Mouse (Mus musculus): ENCODE measurements around the gene Fen1. TPM values are rescaled to one million over a fixed set of nuclear protein-coding genes. Genes with fewer than 3 reads are reported as not detected.

Fen1 gene
- polyA plus RNA-seq, 1 experiment from 2014 or later, result 215 TPM

DNA sequence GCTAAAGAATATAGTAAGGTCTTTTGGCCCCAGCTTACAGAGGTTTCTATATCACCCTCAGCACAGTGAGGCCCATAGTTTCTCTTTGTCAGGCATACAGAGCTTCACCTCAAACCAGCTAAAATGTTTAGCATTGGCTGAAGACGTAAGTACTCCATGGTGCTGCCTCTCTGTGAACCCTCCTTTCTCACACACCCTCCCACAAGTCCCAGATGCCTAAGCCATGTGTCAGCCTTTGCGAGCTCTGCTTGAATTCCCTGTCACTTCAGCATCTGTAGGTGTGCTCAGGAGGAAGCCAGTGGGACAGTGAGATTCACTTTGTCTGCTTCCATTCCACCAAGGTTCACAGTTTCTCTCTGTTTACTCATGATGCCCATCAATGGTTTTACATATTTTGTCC lies 46.2 kb downstream of the Fen1 start:
- no peak overlapping the region for H3K27ac ChIP-seq (ENCODE audit: low read depth, low read length)
- H3K4me3 ChIP-seq (ENCODE audit: low read depth, low read length), result no peak overlapping the region
- H3K4me2 ChIP-seq, result no peak overlapping the region
- peak; percentile 25 for DNase-seq (ENCODE audit: low spot score)
- H3K9ac ChIP-seq (ENCODE audit: low read depth, low read length), result no peak overlapping the region
- no peak for ATAC-seq (replicated peaks; ENCODE audit: low FRiP score)
- peaks cover 5% of the 10 kb centered on the region for H3K9me3 ChIP-seq (ENCODE audit: control insufficient read depth, low read length)
- H3K4me1 ChIP-seq (replicated peaks; ENCODE audit: control insufficient read depth, insufficient read depth, low read length), result no peaks in the 10 kb centered on the region
- 81% methylated on average over 2 of the region's 2 CpGs for WGBS
- no peaks in the 10 kb centered on the region for H3K36me3 ChIP-seq (ENCODE audit: control insufficient read depth, insufficient read depth, low read length)
- H3K27me3 ChIP-seq (replicated peaks; ENCODE audit: control insufficient read depth, insufficient read depth, low read length), result no peaks in the 10 kb centered on the region

DNA sequence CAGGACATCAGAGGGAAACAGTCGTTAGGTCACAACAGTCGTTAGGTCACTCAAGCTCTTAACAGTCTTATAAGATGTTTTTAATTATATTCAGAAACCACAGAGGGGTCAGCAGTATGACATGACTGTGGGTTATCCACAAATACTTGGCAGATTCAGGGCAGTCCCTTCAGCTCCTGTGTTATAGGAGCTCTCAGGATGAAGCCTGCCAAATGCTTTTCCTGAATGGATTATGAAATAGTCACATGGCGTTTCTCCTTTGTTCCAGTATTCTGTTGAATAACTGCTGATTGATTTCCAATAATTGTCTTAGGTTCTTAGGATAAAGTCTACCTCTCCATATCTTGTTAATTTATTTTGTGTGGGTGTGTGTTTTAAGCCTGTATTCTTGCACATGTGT lies 54.8 kb downstream of the Fen1 start:
- Histone ChIP-seq H3K4me3 (ENCODE audit: low read depth, low read length) (no peak overlapping the region), H3K4me2 (no peak overlapping the region), H3K4me1 (replicated peaks; ENCODE audit: control insufficient read depth, insufficient read depth, low read length) (no peaks in the 10 kb centered on the region; the same call in 1 of the 2 replicates), H3K36me3 (ENCODE audit: control insufficient read depth, insufficient read depth, low read length) (no peaks in the 10 kb centered on the region), H3K9me3 (ENCODE audit: control insufficient read depth, low read length) (peaks cover 2% of the 10 kb centered on the region; the same call in 1 of the 2 replicates), H3K27me3 (replicated peaks; ENCODE audit: control insufficient read depth, insufficient read depth, low read length) (no peaks in the 10 kb centered on the region), H3K9ac (ENCODE audit: low read depth, low read length) (no peak overlapping the region), H3K27ac (ENCODE audit: low read depth, low read length) (no peak overlapping the region)
- WGBS, result 60% methylated on average over 3 of the region's 3 CpGs
- DNase-seq (ENCODE audit: low spot score), result no peak
- 0 out of 2 replicates have a peak, but pooled peaks have one; percentile 23 for ATAC-seq (replicated peaks; ENCODE audit: low FRiP score)

Small RNAs within 50 kb of the gene (microRNA-seq; reads per million reads assigned to microRNA genes)
- gene Mir6993 (ENCODE audit: borderline number of aligned reads), result 1.4 reads per million

Other genes with a start within 250 kb of the Fen1 start
- gene Fth1, start 223.6 kb downstream of the Fen1 start, polyA plus RNA-seq (2014; fragmentation: Nextera tagmentation; extraction: Ambion mirVana), result 3,796 and 3,887 TPM in 2 replicates
- gene Best1, start 202.5 kb downstream of the Fen1 start, polyA plus RNA-seq (2014; fragmentation: Nextera tagmentation; extraction: Ambion mirVana), result 0.31 and 0.59 TPM in 2 replicates
- 133 and 137 TPM in 2 replicates for gene Rab3il1, start 202.5 kb downstream of the Fen1 start, polyA plus RNA-seq (2014; fragmentation: Nextera tagmentation; extraction: Ambion mirVana)
- 7.2 and 7.3 TPM in 2 replicates for gene Fads3, start 162.6 kb downstream of the Fen1 start, polyA plus RNA-seq (2014; fragmentation: Nextera tagmentation; extraction: Ambion mirVana)
- gene Fads2, start 102.4 kb downstream of the Fen1 start, polyA plus RNA-seq (2014; fragmentation: Nextera tagmentation; extraction: Ambion mirVana), result 48.8 and 54.3 TPM in 2 replicates
- gene Fads1, start 21.3 kb downstream of the Fen1 start, polyA plus RNA-seq (2014; fragmentation: Nextera tagmentation; extraction: Ambion mirVana), result 113 and 121 TPM in 2 replicates
- 472 and 478 TPM in 2 replicates for gene Tmem258, start 155 bp downstream of the Fen1 start, polyA plus RNA-seq (2014; fragmentation: Nextera tagmentation; extraction: Ambion mirVana)
- 23.8 and 24.1 TPM in 2 replicates for gene Myrf, start 36.6 kb upstream of the Fen1 start, polyA plus RNA-seq (2014; fragmentation: Nextera tagmentation; extraction: Ambion mirVana)
- 0.77 and 0.82 TPM in 2 replicates for gene Dagla, start 100.7 kb upstream of the Fen1 start, polyA plus RNA-seq (2014; fragmentation: Nextera tagmentation; extraction: Ambion mirVana)
- gene Syt7, start 184.9 kb upstream of the Fen1 start, polyA plus RNA-seq (2014; fragmentation: Nextera tagmentation; extraction: Ambion mirVana), result 1.2 and 1.4 TPM in 2 replicates

Data from liver, embryonic 11.5 days (tissue).